In genomic region chr1:38626388-38626738, GRCm38 (mm10) we compare ENCODE assay signal across 8 mouse cellular contexts. TPM values are rescaled to one million over a fixed set of nuclear protein-coding genes. Genes with fewer than 3 reads are reported as not detected.
DNase-seq lines count a peak whose midpoint lies in the region; ATAC-seq lines count a peak whose summit lies in the region.

No protein-coding gene starts in this region.

- peak; percentile 49 for DNase-seq in embryo, embryonic 10.5 days (ENCODE audit: low spot score)
- no peak for DNase-seq in embryo, embryonic 11 days
- no peak for DNase-seq in thymus, postnatal 0 days (ENCODE audit: low spot score)
- no peak for DNase-seq in adrenal gland, adult (ENCODE audit: inconsistent age in 2 of 2, low spot score in 1 of 2)

- H3K4me3 ChIP-seq in megakaryocyte, embryonic 14.5 days (replicated peaks), result peak overlapping the region; percentile 91
- peak overlapping the region; percentile 76 to 79 for H3K4me3 ChIP-seq in heart, embryonic 14.5 days (ENCODE audit: control insufficient read depth in 1 of 2, insufficient read depth in 1 of 2, low read depth in 1 of 2, low read length in 2 of 2)
- H3K4me3 ChIP-seq in liver, embryonic 15.5 days (replicated peaks), result peak overlapping the region; percentile 52

- no peaks in the 10 kb centered on the region for H3K36me3 ChIP-seq in megakaryocyte, embryonic 14.5 days (replicated peaks; ENCODE audit: low read length)
- no peaks in the 10 kb centered on the region for H3K36me3 ChIP-seq in heart, embryonic 14.5 days (ENCODE audit: control insufficient read depth, insufficient read depth, low read length)
- H3K36me3 ChIP-seq in liver, embryonic 15.5 days (replicated peaks), result no peaks in the 10 kb centered on the region

- H3K27me3 ChIP-seq in megakaryocyte, embryonic 14.5 days (replicated peaks), result peaks cover 37% of the 10 kb centered on the region
- peaks cover 30% of the 10 kb centered on the region for H3K27me3 ChIP-seq in heart, embryonic 14.5 days (ENCODE audit: control insufficient read depth, insufficient read depth, low read length)
- H3K27me3 ChIP-seq in liver, embryonic 15.5 days, result peaks cover 73% of the 10 kb centered on the region

- no peak overlapping the region for H3K27ac ChIP-seq in heart, embryonic 14.5 days (replicated peaks in 1 of 2; ENCODE audit: control insufficient read depth in 1 of 2, insufficient read depth in 1 of 2, low read depth in 2 of 2, low read length in 2 of 2)
- H3K27ac ChIP-seq in liver, embryonic 15.5 days (replicated peaks), result no peak overlapping the region

- WGBS in heart, embryonic 14.5 days, result 3% methylated on average over 10 of the region's 10 CpGs
- 7% methylated on average over 10 of the region's 10 CpGs for WGBS in liver, embryonic 15.5 days (ENCODE audit: insufficient replicate concordance)

- peak overlapping the region; percentile 86 for H3K4me2 ChIP-seq in heart, embryonic 14.5 days (ENCODE audit: low read length)
- H3K4me2 ChIP-seq in liver, embryonic 15.5 days, result peak overlapping the region; percentile 72

- H3K9me3 ChIP-seq in megakaryocyte, embryonic 14.5 days, result no peaks in the 10 kb centered on the region
- H3K9me3 ChIP-seq in heart, embryonic 14.5 days (ENCODE audit: control insufficient read depth, low read length), result no peaks in the 10 kb centered on the region
- no peaks in the 10 kb centered on the region for H3K9me3 ChIP-seq in liver, embryonic 15.5 days (replicated peaks)

- peaks cover 14% of the 10 kb centered on the region for H3K4me1 ChIP-seq in megakaryocyte, embryonic 14.5 days
- H3K4me1 ChIP-seq in heart, embryonic 14.5 days (ENCODE audit: control insufficient read depth in 2 of 2, insufficient read depth in 2 of 2, low read length in 2 of 2), result peaks cover 0 to 14% of the 10 kb centered on the region in 2 experiments; a peak in 3 of 4 replicates
- 0 out of 2 replicates have a peak, but pooled peaks cover 9% of the 10 kb centered on the region for H3K4me1 ChIP-seq in liver, embryonic 15.5 days (replicated peaks)

- H3K9ac ChIP-seq in heart, embryonic 14.5 days (ENCODE audit: low read length), result peak overlapping the region; percentile 82
- H3K9ac ChIP-seq in liver, embryonic 15.5 days, result no peak overlapping the region

- no peak for ATAC-seq in megakaryocyte, adult 5-6 weeks (ENCODE audit: poor library complexity, severe bottlenecking)
- no peak for ATAC-seq in heart, embryonic 14.5 days (ENCODE audit: insufficient number of reproducible peaks, insufficient read depth, low FRiP score, low read depth)
- no peak for ATAC-seq in liver, embryonic 15.5 days (ENCODE audit: insufficient read depth)

RNA-seq across cellular contexts. Expression of gene Aff3, which starts 38.4 kb away (rescaled TPM):
- polyA plus RNA-seq in megakaryocyte, embryonic 14.5 days (2012; ENCODE audit: insufficient read depth, low replicate concordance), result 0.92 and 4.4 TPM in 2 replicates
- total RNA-seq in megakaryocyte, adult 5-6 weeks (2015), result 2.2 and 2.6 TPM in 2 replicates
- total RNA-seq in megakaryocyte, adult 5-6 weeks (2017), result 2.2 and 2.4 TPM in 2 replicates
- polyA plus RNA-seq in heart, embryonic 14.5 days (2014; fragmentation: Nextera tagmentation; extraction: Ambion mirVana), result 2.4 and 4.1 TPM in 2 replicates
- polyA plus RNA-seq in liver, embryonic 15.5 days (2015; fragmentation: Nextera tagmentation; extraction: Ambion mirVana), result 0.60 and 0.67 TPM in 2 replicates
- 11.6 and 16.1 TPM in 2 replicates for polyA plus RNA-seq in thymus, postnatal 0 days (2015; fragmentation: Nextera tagmentation; extraction: Ambion mirVana)
